Mouse (Mus musculus) layer of hippocampus, adult 18-20 months (tissue): ENCODE results near the gene Il19. TPM values are rescaled to one million over a fixed set of nuclear protein-coding genes. Genes with fewer than 3 reads are reported as not detected.

Source experiments
- total RNA-seq, 2 experiments: library from RNA; stranded (reverse); gene quantifications; 2 replicates each; pipeline ENCODE4 v1.2.3; 2021

Il19 gene
- total RNA-seq, 2 experiments from 2014 or later = not detected

Other genes starting within 250 kb of the Il19 start
- gene Gm29427, start 224.3 kb downstream of the Il19 start, total RNA-seq = not detected
- gene Yod1, start 222.8 kb downstream of the Il19 start, total RNA-seq = 10 to 100 TPM; 16.2 to 18.1 TPM
- 10 to 100 TPM; 39.2 to 41.2 TPM for gene Pfkfb2, start 210.9 kb downstream of the Il19 start, total RNA-seq
- gene AA986860, start 208.1 kb downstream of the Il19 start, total RNA-seq = 1 to 10 TPM; 1.3 to 1.6 TPM
- gene Fcamr, start 139.2 kb downstream of the Il19 start, total RNA-seq = not detected
- not detected for gene Pigr, start 113.4 kb downstream of the Il19 start, total RNA-seq
- gene Fcmr, start 74.4 kb downstream of the Il19 start, total RNA-seq = not detected
- gene Il24, start 52.7 kb downstream of the Il19 start, total RNA-seq = not detected
- gene Il20, start 28.7 kb downstream of the Il19 start, total RNA-seq = not detected
- gene Il10, start 79.7 kb upstream of the Il19 start, total RNA-seq = not detected
- 10 to 100 TPM; 32.2 to 33.8 TPM for gene Mapkapk2, start 157.7 kb upstream of the Il19 start, total RNA-seq
- gene Dyrk3, start 198.2 kb upstream of the Il19 start, total RNA-seq = 10 to 100 TPM; 17.4 to 20.2 TPM
- 10 to 100 TPM; 37.0 to 38.3 TPM for gene Eif2d, start 213.1 kb upstream of the Il19 start, total RNA-seq